Mouse (Mus musculus) heart, embryonic 15.5 days (tissue): ENCODE data around the gene Lsm2. TPM values are rescaled to one million over a fixed set of nuclear protein-coding genes. Genes with fewer than 3 reads are reported as not detected.

Source experiments
- ATAC-seq: fragments of 200-750 bp; cut with Nextera tagmentation; replicated peaks from 2 replicates; pipeline ENCODE4 v1.8.0; 2017; ENCODE audit warnings: low read depth, moderate TSS enrichment; ENCODE audit not compliant: insufficient number of reproducible peaks, insufficient read depth, low FRiP score
- H3K27ac ChIP-seq: fragments of 300-500 bp; sonication (generic); 2 replicates; pipeline ENCODE4 v1.5.1; 2015; ENCODE audit warnings: mild to moderate bottlenecking, inconsistent platforms
- H3K27me3 ChIP-seq: fragments of 300-500 bp; sonication (generic); 2 replicates; pipeline ENCODE4 v1.6.1; 2015; ENCODE audit warnings: inconsistent platforms
- H3K36me3 ChIP-seq: fragments of 300-500 bp; sonication (generic); 2 replicates; pipeline ENCODE4 v1.6.1; 2015; ENCODE audit warnings: mild to moderate bottlenecking, inconsistent platforms
- H3K4me1 ChIP-seq: fragments of 300-500 bp; sonication (generic); replicated peaks from 2 replicates; pipeline ENCODE4 v1.6.1; 2015; ENCODE audit warnings: inconsistent platforms
- H3K4me2 ChIP-seq: fragments of 300-500 bp; sonication (generic); 2 replicates; pipeline ENCODE4 v1.6.1; 2015; ENCODE audit warnings: inconsistent platforms, mild to moderate bottlenecking, moderate library complexity
- H3K4me3 ChIP-seq: fragments of 300-500 bp; sonication (generic); 2 replicates; pipeline ENCODE4 v1.5.1; 2015; ENCODE audit warnings: mild to moderate bottlenecking, inconsistent platforms
- H3K9ac ChIP-seq: fragments of 300-500 bp; sonication (generic); 2 replicates; pipeline ENCODE4 v1.6.1; 2015; ENCODE audit warnings: mild to moderate bottlenecking, inconsistent platforms
- H3K9me3 ChIP-seq: fragments of 300-500 bp; sonication (generic); replicated peaks from 2 replicates; pipeline ENCODE4 v1.6.1; 2016; ENCODE audit warnings: inconsistent platforms
- WGBS: fragments of 180-500 bp; shearing (Covaris S2); methylation state at CpG from one replicate; pipeline ENCODE4 v1.1.7; 2015; ENCODE audit warnings: mixed read lengths; 5-methylcytosine and 5-hydroxymethylcytosine counted together
- polyA plus RNA-seq: library from polyadenylated mRNA; unstranded; fragments of >200 nt; fragmentation: Nextera tagmentation; extraction: Ambion mirVana; gene quantifications from 2 replicates; pipeline ENCODE4 v1.2.1, GENCODE M21; 2015

The Lsm2 gene
- 116 and 132 TPM in 2 replicates for polyA plus RNA-seq

GRCm38 (mm10) chr17:34981690-34982180 lies at the start of gene Lsm2:
TSS of gene Lsm2 (plus strand) at chr17:34981862.
- Histone ChIP-seq H3K9ac (peak within 1 kb of the TSS; percentile 93), H3K9me3 (no peaks in the 10 kb centered on the region), H3K27ac (peak within 1 kb of the TSS; percentile 99), H3K27me3 (no peaks in the 10 kb centered on the region), H3K36me3 (peaks cover 16% of the 10 kb centered on the region), H3K4me2 (peak within 1 kb of the TSS; percentile 90), H3K4me3 (peak within 1 kb of the TSS; percentile 89), H3K4me1 (peaks cover 14% of the 10 kb centered on the region)
- under 1% methylated on average over 58 of the region's 58 CpGs for WGBS
- peak; percentile 95 for ATAC-seq

- Histone ChIP-seq H3K9ac (peak overlapping the region; percentile 69), H3K27ac (no peak overlapping the region), H3K4me3 (peak overlapping the region; percentile 84), H3K4me2 (peak overlapping the region; percentile 97), H3K4me1 (peaks cover 15% of the 10 kb centered on the region), H3K27me3 (no peaks in the 10 kb centered on the region), H3K36me3 (peaks cover 9% of the 10 kb centered on the region; the same call in 1 of the 2 replicates), H3K9me3 (no peaks in the 10 kb centered on the region)
- ATAC-seq, result no peak
- WGBS, result 88% methylated on average over 8 of the region's 8 CpGs
Measured at GRCm38 (mm10) chr17:34932287-34932686, 49.4 kb upstream of the Lsm2 start.

GRCm38 (mm10) chr17:34934031-34934430 lies 47.6 kb upstream of the Lsm2 start:
- no peaks in the 10 kb centered on the region for H3K9me3 ChIP-seq
- H3K4me1 ChIP-seq, result peaks cover 15% of the 10 kb centered on the region
- ATAC-seq, result no peak
- no peak overlapping the region for H3K4me3 ChIP-seq
- H3K4me2 ChIP-seq, result peak overlapping the region; percentile 34
- no peak overlapping the region for H3K9ac ChIP-seq
- peaks cover 11% of the 10 kb centered on the region; the same call in 1 of the 2 replicates for H3K36me3 ChIP-seq
- no peaks in the 10 kb centered on the region for H3K27me3 ChIP-seq
- 0 out of 2 replicates have a peak overlapping the region, but pooled peaks have one; percentile 28 for H3K27ac ChIP-seq
- 70% methylated on average over 24 of the region's 24 CpGs for WGBS

GRCm38 (mm10) chr17:34934830-34935229 lies 46.8 kb upstream of the Lsm2 start:
- Histone ChIP-seq H3K27ac (0 out of 2 replicates have a peak overlapping the region, but pooled peaks have one; percentile 28), H3K9ac (no peak overlapping the region), H3K4me1 (peaks cover 15% of the 10 kb centered on the region), H3K4me2 (peak overlapping the region; percentile 34; the same call in 1 of the 2 replicates), H3K36me3 (peaks cover 11% of the 10 kb centered on the region; the same call in 1 of the 2 replicates), H3K4me3 (no peak overlapping the region), H3K27me3 (no peaks in the 10 kb centered on the region), H3K9me3 (no peaks in the 10 kb centered on the region)
- no peak for ATAC-seq
- WGBS, result 47% methylated on average over 8 of the region's 8 CpGs

DNA sequence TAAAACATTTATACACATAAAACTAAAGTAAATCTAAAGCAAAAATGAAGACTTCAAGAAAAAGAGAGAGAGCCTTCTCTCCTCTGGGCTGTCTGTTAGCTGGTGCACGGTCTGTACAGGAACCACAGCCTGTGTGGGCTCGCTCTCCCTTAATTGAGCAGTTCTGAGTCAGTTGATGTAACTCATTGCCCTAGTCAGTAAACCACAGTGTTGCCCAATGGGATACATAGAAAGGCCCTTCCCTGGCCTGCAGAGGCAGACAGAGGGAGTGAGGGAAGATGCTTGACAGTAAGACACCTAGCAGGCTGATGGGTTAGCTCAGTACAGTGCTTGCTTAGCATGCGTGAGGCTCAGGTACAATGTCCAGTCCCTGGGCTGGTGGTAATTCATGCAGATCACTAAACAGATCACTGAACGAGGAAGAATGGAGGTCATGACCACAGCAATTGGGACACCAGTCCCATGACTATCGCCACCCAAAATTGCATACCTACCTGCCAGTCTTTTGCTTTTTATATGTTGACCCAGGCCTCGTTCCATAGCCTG lies 43.6 kb upstream of the Lsm2 start:
- no peak overlapping the region for H3K27ac ChIP-seq
- H3K36me3 ChIP-seq, result peaks cover 11% of the 10 kb centered on the region; the same call in 1 of the 2 replicates
- WGBS, result 81% methylated on average over 6 of the region's 6 CpGs
- H3K4me1 ChIP-seq, result peaks cover 7% of the 10 kb centered on the region
- H3K9ac ChIP-seq, result no peak overlapping the region
- H3K4me2 ChIP-seq, result no peak overlapping the region
- no peak overlapping the region for H3K4me3 ChIP-seq
- no peaks in the 10 kb centered on the region for H3K9me3 ChIP-seq
- no peaks in the 10 kb centered on the region for H3K27me3 ChIP-seq
- no peak for ATAC-seq

DNA sequence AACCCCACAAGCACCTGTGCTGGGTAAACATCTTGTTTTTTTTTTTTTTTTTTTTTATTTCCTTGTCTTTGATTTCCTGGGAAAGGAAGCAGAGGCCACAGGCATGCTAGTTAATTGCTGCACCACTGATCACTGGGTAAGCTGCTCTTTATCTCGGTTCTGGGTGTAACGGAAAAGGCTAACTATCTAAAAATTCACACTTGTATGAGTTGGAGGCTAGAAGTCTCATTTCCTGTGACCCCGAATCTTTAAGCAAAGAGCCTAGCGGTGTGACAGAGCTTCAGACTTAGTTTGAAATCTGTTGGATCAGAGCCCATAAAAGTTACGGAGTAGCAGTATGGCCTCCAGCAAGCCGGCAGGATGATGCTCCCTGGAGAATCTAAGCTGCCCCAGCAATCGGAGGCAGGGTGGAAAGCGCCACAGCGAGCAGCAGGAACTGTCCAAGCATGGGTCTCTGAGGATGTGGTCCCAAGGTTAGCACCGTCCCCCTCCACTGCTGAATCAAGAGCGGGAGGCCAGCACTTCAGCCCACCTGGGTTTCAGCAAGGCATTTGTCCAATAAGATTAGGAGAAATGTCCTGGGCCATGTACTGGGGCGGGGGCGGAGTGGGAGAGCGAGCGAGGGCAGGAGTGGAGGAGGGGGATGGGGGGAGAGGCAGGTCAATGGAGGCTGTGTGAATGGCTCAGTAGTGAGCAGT lies 40.2 kb upstream of the Lsm2 start:
- peak; percentile 31; the same call in 1 of the 2 replicates for ATAC-seq
- peak overlapping the region; percentile 64 for H3K4me2 ChIP-seq
- 5% methylated on average over 15 of the region's 15 CpGs for WGBS
- peak overlapping the region; percentile 40 for H3K4me3 ChIP-seq
- H3K36me3 ChIP-seq, result 0 out of 2 replicates have a peak, but pooled peaks cover 2% of the 10 kb centered on the region
- peak overlapping the region; percentile 25 for H3K9ac ChIP-seq
- peak overlapping the region; percentile 50 for H3K27ac ChIP-seq
- peaks cover 11% of the 10 kb centered on the region for H3K4me1 ChIP-seq
- H3K9me3 ChIP-seq, result no peaks in the 10 kb centered on the region
- no peaks in the 10 kb centered on the region for H3K27me3 ChIP-seq

- peaks cover 11% of the 10 kb centered on the region for H3K4me1 ChIP-seq
- H3K9me3 ChIP-seq, result no peaks in the 10 kb centered on the region
- H3K27me3 ChIP-seq, result no peaks in the 10 kb centered on the region
- H3K4me2 ChIP-seq, result no peak overlapping the region
- no peak overlapping the region for H3K27ac ChIP-seq
- ATAC-seq, result no peak
- WGBS, result 77% methylated on average over 4 of the region's 4 CpGs
- H3K36me3 ChIP-seq, result no peaks in the 10 kb centered on the region
- H3K4me3 ChIP-seq, result no peak overlapping the region
- H3K9ac ChIP-seq, result no peak overlapping the region
Measured at GRCm38 (mm10) chr17:34943128-34943815, 38.4 kb upstream of the Lsm2 start.

DNA sequence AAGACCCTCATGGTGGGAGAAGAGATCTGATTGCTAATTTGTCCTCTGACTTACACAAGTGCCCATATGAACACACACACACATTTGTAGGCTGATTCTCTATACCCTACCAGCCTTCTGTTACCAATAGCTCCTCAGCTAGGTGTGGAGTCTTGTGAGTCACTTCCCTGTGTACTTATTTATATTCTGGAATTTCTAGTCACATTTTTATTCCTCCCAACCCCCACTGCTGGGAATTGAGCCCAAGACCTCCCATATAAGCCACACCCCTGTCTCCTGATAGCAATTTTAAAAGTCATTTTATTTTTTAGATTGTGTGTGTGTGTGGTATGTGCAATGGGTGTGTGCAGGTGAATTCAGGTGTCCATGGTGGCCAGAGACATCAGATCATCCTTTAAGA lies 37.3 kb upstream of the Lsm2 start:
- Histone ChIP-seq H3K36me3 (0 out of 2 replicates have a peak, but pooled peaks cover under 1% of the 10 kb centered on the region), H3K4me3 (no peak overlapping the region), H3K9me3 (no peaks in the 10 kb centered on the region), H3K27me3 (no peaks in the 10 kb centered on the region), H3K4me2 (no peak overlapping the region), H3K9ac (no peak overlapping the region; the same call in 1 of the 2 replicates), H3K27ac (no peak overlapping the region), H3K4me1 (peaks cover 11% of the 10 kb centered on the region)
- ATAC-seq, result no peak

DNA sequence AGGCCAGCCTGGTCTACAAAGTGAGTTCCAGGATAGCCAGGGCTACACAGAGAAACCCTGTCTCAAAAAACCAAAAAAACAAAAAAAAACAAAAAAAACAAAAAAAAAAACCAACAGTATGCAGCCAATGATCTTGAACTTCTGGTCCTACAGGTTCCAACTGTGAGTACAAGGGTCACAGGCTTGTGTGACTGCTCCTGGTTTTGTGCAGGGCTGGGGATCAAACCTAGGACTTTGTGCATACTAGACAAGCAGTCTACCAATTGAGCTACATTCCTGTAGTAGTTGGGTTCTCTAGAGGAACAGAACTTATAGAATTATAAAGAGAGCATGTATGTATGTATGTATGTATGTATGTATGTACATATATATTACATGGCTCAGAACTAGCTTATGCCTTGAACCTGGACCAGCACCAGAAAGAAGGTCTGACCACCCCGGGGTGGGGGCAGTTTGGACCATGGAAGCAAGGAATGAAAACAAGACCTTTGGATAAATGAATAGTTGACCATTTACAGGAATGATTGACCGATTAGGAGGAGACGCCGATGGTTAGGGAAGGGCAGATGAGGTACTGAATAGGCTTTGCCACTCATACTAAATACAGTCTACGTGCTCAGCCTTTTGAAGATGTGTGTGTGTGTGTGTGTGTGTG lies 35.0 kb upstream of the Lsm2 start:
- H3K4me2 ChIP-seq, result no peak overlapping the region
- no peak for ATAC-seq
- 89% methylated on average over 5 of the region's 5 CpGs for WGBS
- peaks cover 16% of the 10 kb centered on the region for H3K36me3 ChIP-seq
- H3K27me3 ChIP-seq, result no peaks in the 10 kb centered on the region
- no peak overlapping the region for H3K4me3 ChIP-seq
- H3K27ac ChIP-seq, result no peak overlapping the region
- H3K9ac ChIP-seq, result no peak overlapping the region
- H3K4me1 ChIP-seq, result peaks cover 21% of the 10 kb centered on the region
- no peaks in the 10 kb centered on the region for H3K9me3 ChIP-seq

- Histone ChIP-seq H3K4me1 (peaks cover 18% of the 10 kb centered on the region), H3K4me2 (no peak overlapping the region), H3K4me3 (no peak overlapping the region), H3K36me3 (peaks cover 16% of the 10 kb centered on the region), H3K27me3 (no peaks in the 10 kb centered on the region), H3K27ac (no peak overlapping the region), H3K9ac (no peak overlapping the region), H3K9me3 (no peaks in the 10 kb centered on the region)
- WGBS, result 25% methylated on average over 8 of the region's 8 CpGs
- ATAC-seq, result no peak
Measured at GRCm38 (mm10) chr17:34947606-34948005, 34.1 kb upstream of the Lsm2 start.
